Mouse (Mus musculus): ENCODE measurements around the gene L2hgdh.

GRCm38 (mm10) chr12:69688368-69688767 is 36.3 kb downstream of the L2hgdh start:
- TF ChIP-seq CTCF (conservative IDR thresholded peaks at IDR 0.05; ENCODE audit: low read length) = no peak
- TF ChIP-seq POU5F1 (IDR thresholded peaks at IDR 0.05; ENCODE audit: borderline replicate concordance, low read length) = no peak
- TF ChIP-seq NANOG (IDR thresholded peaks at IDR 0.05; ENCODE audit: borderline replicate concordance, low read length) = no peak
